Mouse (Mus musculus) right cerebral cortex, postnatal 10 days (tissue): ENCODE measurements at regions not wholly inside any gene's neighbourhood (a gene's known extent, or its start where the extent isn't known, plus 50 kb on each side); places are given as distances from the start of the nearest gene placed in this dataset.

Experiments used
- DNase-seq, 2 experiments: peaks; one replicate each; pipeline ENCODE4 v3.0.0; 2021; ENCODE audit warnings: low spot score in 2 of 2

DNA sequence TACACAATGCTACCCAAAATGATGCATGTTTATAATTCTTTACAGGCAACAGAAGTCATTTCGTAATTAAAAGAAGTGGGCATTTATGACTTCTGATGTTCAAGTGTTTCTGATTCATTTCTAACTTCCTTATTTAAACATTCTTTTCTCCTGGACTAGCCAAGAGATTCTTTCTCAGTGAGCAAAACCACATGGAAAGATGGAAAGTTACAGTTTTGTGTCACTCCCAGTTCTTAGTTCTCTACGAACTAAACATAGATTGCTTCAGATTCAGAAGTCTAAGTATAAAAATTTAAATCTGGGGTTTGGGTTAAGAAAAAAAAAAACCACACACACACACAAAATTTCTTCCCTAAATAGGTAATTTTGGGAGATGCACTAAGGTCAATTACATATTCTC is 288.0 kb upstream of the Paip1 start:
- DNase-seq, result no peak

DNA sequence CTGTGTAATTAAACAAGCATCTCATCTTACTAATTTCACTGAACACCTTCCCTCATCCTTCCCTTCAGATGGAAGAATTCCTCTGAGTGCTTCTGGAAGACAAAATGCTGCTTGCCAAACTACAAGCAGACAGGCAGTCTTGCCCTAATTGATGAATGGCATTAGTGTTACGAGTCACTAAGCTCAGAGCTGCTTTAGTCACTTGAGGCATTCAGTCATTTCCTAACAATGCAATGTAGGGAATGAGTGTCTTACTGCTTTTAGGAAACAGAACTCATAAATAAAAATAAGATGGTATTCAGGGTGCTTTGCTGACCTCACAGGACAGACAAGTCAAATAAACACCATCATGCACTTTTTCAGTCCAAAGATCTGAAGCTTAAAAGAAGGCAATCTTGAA is 285.1 kb upstream of the Paip1 start:
- no peak for DNase-seq

DNA sequence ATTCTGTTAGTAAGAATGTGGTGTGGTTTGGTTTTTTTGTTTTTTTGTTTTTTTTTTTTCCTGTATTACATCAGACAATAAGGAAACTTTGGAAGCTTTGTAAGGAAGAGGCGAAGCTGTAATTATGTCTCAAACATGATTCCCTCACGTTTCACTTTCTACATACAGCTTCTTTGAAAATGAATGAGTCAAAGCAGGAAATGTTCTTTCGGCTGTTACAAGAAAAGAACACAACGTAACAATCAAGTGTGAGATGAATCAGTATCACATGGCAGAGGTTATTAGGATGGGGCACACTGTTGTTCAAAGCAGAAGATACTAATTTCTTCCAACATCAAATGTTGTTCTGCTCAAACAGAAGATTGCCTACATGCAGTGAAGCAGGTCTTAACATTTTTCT is 282.7 kb upstream of the Paip1 start:
- no peak for DNase-seq

DNA sequence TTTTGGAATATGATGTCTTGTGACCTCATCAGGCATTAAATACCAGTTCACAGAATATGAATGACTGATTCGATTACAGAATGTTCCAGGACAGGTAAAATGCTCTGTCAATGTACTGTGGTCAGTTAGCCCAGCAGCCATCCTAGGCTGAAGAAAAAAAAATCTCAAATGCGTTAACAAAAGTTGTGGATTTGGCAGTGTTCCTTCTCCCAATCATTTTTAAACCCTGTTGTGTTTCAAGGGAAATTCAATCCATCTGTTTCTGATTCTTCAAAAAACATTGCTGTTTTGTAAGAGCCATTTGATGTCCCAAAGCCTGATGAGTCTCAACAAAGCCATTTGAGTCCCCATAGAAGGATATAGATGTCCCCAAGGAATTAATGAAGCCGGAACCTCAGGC is 280.7 kb upstream of the Paip1 start:
- no peak for DNase-seq

DNA sequence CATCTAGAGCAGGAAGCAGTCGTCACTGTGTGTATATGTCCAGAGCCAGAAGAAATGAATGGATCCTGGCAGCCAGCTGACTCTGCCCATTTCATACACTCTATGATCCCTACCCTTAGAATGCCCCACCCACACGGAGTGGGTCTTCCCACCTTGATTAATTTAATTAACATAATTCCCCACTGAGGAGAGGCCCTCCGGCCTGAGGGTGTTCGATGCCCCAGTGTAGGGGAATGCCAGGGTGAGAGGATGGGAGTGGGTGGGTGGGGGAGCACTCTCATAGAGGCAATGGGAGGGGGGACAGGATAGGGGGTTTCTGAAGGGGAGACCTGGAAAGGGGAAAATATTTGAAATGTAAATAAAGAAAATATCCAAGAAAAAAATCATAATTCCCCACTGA is 279.3 kb upstream of the Paip1 start:
- DNase-seq, result no peak

DNA sequence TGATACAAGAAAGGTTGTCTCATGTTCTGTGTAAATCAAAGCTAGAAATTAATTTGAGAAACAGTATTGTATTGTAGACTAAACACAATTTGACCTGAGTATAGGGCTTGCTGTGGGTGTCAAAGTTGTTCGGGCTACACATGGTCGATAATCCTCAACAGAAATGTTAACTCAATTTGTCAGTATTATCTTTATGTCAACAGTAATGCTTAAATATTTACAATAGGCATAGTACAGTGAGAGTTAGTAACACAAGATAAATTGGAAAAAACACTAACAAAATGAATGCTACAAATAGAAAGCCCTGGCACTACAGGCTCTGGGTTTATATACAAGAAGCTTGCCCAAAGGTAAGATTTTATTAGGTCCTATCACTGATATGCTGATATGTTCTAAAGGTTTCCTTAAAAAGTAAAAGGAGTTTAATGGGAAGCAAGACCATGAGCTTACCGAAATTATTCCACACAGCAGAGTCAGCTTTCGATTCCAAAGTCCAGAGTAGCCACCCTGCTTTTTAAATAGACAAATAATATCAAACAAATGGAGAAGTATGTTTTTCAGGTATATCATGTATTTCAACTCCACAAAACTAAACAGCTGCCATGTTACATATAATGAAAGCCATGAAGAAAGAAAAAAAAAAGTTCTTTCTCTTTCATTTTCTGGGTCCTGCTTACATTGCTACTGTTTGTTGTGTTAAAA is 277.4 kb upstream of the Paip1 start:
- no peak for DNase-seq

DNA sequence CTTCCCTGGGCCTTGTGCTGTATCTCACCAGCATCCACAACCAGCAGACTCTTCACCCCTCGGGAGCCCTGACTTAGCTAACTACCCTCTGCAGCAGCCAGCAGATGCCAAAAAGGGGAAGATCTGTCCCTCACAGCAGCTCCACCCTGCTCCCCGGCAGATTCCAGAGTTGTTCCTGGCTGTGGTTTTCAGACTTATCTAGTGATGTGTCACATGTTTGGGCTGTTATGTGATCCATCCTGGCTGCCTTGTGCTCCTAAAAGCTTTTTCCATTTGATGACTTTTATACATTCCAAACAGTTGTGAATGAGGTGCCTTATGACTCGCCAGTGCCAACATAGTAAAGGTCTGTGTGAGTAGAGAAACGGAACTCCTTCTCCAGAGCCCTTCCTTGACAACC is 250.6 kb upstream of the Paip1 start:
- no peak for DNase-seq

DNA sequence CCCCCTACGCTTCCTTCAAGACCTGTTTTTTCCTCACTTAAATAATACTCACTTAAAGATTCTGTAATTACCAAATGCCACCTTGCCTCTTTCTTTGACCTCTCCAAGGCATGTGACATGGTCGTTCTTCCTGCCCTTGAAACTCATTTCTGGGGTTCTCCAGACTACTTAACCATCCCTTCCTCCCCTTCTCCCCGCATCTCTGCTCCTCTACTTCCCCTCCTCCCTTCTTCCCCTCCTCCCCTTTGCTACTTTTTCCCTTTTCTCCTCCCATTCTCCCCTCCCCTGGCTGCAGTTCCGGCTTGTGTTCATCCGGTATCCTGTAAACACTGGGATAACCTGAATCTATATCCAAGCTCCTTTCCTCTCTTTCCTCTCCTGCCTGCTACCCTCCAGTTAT is 250.2 kb upstream of the Paip1 start:
- DNase-seq, result no peak

DNA sequence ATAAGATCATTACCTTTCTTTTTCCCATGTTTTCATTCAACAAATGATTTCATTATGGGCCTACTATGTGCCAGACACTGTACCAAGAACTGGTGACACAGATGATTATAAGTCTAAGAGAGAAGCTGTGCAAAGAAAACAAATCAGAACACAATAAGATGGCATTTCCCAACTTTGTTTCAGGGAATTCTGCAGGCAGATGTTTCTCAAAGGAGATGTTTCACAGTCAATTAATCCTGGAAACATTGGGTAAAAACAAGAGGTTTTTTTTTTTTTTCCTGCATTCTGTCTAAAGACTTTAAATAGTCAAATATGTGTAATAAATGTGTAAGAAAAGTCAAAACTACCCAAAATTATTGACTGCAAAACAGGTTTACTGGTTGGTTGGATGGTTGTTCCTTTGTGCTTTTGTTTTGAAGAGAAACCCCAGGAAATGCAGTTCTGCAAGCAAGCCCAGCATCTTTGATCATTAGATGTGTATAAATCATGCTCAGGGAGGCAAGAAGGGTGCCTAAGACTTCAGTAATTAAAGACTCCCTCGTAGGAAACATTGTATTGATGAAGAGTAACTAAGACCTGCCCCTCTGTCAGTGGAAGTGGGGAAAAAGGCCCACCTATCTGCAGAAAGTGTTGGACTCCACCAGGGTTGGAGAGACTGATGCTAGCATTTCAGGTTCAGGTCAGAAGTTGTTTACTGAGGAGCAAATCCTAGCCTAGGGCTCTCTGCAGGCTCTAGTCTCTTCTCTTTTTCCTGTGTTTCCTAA is 249.1 kb upstream of the Paip1 start:
- DNase-seq, result no peak

DNA sequence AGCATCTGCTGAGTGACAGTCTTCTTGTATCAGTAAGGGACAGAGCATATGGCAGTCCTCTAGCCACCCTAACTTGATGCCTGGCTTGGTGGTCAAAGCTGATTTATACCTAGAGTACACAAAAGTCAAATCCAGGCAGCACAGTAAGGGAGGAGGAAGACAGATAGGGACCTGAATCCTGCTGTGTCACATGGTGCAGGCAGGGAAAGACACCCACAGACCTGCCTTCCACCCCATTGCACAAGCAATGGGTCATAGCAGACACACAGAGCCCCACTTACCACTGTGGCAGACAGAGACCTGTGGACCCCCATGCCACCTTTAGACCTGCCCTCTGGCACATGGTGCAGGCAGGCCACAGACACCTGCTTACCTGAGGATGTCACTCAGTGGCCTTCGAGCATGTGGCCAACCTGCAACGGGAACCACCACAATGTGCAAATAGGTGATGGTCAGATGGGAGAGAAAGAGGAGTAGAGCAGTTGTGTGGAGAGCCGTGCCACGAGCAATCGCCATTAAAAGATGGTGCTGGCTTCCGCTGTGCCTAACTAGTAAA is 244.0 kb upstream of the Paip1 start:
- no peak for DNase-seq

DNA sequence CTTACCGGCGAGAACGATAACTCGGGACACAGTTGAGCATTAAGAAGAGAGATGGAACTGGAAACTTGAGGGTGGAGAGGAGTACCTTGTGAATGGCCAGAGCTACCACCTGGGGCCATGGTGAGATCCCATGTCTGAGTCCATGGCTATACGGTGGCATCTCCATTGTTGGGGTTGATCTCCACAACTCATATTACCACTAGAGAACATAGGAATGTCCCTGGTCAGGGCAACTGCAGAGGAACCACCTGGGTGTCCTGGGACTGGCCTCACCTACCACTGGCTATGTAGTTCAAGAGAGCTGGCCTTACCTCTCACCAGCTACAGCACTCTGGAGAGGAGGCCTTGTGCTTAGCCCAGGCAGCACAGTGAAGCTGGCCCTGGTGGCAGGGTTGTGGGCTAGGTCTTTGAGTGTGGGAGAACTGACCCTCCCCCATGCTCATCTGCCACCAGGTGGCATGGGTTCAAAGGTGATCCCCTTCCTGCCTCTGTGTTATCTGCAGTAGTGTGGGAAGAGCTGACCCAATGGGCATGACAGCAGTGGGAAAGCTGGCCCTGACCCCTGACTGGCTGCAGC is 242.7 kb upstream of the Paip1 start:
- no peak for DNase-seq

DNA sequence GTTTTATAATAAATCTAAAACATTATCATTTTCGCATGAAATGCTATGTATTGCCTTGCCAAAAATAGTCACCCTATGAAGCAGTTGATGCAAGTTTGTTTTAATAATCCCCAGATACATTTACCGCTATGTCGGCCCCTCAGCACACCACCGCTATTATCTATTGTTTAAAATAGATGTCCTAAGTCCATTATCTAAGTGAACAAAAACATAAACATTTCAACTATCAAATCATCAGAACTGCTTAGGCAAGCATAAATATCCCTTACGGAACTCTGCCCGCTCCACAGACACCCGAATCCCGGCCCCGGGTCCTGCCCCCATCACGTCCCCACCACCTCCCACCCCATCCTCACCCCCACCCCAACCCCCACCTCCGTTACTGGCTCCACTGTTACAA is 196.8 kb upstream of the Paip1 start:
- no peak for DNase-seq

DNA sequence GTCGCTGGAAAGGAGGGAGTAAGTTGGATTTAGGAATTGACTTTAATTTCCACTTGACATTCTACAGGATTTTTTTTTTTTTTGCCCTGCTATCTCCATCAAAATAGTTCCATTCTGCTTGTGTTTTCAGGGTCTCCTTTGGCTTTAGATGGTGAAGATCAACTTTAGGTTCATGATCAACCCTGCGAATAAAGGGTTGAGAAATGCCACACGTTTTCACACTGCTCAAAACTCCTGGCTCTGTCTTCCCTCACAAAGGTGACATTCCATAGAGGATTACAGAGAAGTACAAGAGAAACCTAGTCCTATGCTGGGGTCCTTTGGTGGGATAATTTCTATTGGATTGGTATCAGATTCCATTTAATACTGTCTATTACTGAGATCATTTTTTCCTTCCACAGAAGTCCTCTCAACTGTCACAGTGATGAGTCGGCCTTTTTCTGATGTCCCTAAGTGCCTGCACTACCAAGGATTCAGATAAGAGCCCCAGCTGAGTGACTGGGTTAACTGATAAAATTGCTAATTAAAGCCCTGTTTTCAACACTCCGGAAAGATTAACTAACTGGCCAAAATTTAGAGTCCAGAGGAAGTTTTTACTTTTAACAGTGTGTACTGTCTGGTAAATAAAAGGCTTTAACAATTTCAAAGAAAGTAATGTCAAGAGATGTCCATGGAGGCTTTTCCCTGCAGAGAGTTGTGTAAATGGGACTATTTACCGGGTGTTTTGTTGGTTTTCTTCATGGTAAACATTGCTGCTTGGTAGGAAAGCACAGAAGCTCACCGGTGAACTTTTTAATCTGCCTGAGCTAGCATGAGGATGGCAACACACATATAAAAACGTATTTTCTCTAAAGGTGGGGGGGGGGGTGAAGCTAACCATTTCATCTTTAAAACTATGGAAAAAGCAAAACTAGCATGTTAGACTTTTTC is 196.0 kb upstream of the Paip1 start:
- DNase-seq, result no peak

DNA sequence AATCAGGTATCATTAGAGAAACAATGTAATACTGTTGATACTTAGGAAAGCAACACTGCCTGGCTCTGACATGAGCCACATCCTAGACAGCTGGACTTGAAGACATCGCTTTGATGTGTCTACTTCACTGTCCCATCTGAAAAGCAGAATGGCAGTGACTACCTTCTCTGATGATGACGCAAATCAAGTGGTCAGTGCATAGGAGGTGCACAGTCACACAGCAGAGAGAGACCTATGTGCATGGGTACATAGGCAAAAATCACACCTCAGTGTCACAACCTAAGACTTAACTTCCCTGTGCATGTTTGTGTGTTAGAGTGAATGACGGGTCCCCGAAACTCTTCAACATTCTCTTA is 195.4 kb upstream of the Paip1 start:
- DNase-seq, result no peak

DNA sequence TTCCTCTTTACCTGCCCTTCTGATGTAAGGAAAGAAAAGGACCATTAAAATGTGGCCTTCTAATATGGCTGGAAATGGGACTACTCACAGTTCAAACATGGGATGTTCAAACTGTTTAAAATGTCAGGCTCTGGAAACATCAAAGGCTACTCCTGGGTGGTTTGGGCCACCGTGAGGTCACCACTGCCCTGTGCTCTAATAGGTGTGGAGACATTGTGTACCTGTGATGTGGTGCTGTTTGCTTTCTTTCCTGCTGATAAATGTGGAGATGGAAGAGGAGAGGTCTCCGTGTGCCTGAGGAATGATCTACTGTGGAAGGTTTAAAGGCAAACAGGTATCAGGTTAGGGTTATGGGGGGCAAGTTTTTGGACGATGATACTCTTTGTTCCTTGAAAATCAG is 194.5 kb upstream of the Paip1 start:
- DNase-seq, result no peak

DNA sequence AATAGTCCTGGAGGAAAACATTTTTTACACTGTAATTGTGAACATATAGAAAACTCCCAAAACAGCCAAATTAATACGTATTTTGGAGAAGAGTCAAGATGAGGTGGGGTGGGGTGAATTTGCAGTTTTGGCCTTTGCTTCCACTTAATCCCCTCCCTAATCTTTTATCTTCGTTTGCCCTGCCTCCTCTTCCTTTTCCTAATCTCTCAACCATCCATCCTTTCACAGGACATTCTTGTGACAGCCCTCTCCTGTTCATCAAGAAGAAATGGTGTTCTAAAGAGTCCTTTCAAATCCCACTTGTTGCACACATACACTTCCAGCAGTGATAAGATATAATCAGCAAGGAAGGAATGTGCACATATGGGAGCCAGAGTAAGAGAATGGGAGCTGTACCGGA is 186.0 kb upstream of the Paip1 start:
- no peak for DNase-seq

DNA sequence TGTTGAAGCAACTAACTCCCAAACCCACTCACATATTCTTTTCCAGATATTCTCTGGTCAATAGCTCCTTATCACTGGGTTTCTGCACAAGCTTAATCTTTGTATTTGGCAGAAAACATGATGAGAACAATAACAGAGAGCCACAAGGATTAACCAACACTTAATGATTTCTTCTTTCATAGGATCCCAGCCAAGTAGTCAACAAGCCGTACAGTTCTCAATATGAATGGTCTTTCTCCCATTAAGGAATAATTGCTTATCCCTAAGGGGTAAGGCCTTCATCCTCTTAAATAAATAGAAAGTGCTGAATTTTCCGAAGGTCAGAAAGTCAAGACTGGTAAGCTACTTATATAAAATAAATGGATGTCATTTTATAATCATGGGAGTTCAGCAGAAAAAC is 181.3 kb upstream of the Paip1 start:
- DNase-seq, result no peak

DNA sequence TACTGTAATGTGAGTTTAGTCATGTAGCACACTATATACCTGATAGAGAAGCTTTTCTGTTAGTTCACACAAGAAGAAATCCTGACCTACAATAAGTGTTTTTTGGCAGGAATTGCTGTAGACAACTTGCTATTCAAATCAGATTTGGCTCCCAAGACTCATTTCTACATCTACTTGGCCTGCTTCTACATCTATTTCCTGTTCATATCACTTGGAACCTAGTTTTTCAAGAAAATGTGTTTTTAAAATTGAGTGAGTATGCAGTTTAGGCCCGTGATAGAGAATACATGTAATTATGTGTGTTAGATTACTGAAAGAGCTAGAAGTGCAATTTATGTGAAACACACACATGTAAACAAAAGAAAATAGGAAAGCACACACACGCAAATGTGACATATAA is 176.4 kb upstream of the Paip1 start:
- DNase-seq, result no peak

DNA sequence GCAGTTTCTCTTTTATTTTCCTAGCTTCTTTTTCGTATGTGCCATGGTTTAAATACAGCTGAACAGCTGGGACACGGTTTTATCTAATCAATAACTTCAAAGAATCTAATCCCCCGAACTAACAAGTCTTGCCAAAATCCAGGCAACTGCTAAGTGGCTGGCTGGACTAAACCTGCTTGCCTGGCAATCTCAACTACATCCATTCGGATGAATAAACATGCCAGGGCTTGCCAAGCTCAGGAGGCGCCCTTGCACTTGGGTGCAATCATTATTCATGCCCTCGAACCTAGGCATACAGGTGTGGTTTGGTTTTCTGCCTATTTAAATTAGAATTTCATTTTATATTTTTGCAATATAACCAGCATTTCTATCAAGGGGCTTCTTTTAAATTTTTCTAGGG is 172.1 kb upstream of the Paip1 start:
- DNase-seq, result no peak

DNA sequence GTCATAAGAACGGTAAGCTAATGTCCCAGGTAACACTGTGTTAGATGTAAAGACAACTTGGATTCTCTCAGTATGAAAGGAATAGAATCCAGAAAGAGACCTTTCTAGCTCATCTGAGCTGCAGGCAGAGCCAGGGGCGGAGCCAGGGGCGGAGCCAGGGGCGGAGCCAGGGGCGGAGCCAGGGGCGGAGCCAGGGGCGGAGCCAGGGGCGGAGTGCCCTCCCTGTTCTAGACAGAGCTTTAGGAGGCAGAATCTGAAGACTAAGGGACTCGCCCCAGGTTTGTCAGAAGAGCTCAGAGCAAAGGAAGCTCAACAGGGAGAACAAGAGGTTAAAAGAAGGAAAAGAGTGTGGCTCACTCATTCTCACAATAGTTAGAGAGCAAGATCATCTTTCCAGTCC is 169.9 kb upstream of the Paip1 start:
- no peak for DNase-seq

DNA sequence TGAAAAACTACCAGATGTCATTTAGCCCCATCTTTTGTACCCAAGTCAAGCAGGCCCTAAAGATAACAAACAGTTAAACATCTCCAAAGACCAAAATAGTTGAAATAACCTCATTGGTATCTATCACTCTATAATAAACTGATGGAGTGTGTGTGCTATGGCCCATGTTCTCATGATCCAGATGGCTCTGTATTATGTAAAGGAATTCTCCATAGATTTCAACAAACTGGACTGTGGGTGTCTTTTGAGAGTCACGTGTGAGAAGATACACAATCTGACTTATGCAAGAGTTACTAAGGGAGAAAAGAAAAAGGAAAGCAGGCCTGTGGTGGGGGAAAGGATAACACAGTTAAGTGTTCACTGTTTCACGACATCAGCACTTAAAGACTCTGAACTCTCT is 164.8 kb upstream of the Paip1 start:
- no peak for DNase-seq
